Mouse (Mus musculus) stomach, embryonic 15.5 days (tissue): ENCODE data around the gene Tnfrsf22. TPM values are rescaled to one million over a fixed set of nuclear protein-coding genes. Genes with fewer than 3 reads are reported as not detected.
A peak's percentile ranks its signal among the peaks of the same experiment; 100 is the strongest.

ENCODE experiments used
- ATAC-seq: fragments of 200-750 bp; cut with Nextera tagmentation; 2 replicates; pipeline ENCODE4 v1.8.0; 2017; ENCODE audit warnings: low read depth, moderate number of reproducible peaks, moderate TSS enrichment; ENCODE audit not compliant: insufficient read depth, low FRiP score
- H3K27ac ChIP-seq: fragments of 300-500 bp; sonication (generic); 2 replicates; pipeline ENCODE4 v1.5.1; 2015; ENCODE audit warnings: mild to moderate bottlenecking, inconsistent platforms
- H3K27me3 ChIP-seq: fragments of 300-500 bp; sonication (generic); replicated peaks from 2 replicates; pipeline ENCODE4 v1.6.1; 2015; ENCODE audit warnings: inconsistent platforms
- H3K36me3 ChIP-seq: fragments of 300-500 bp; sonication (generic); 2 replicates; pipeline ENCODE4 v1.6.1; 2015; ENCODE audit warnings: inconsistent platforms
- H3K4me1 ChIP-seq: fragments of 300-500 bp; sonication (generic); 2 replicates; pipeline ENCODE4 v1.6.1; 2015; ENCODE audit warnings: inconsistent platforms
- H3K4me2 ChIP-seq: fragments of 300-500 bp; sonication (generic); 2 replicates; pipeline ENCODE4 v1.6.1; 2015; ENCODE audit warnings: mild to moderate bottlenecking, inconsistent platforms
- H3K4me3 ChIP-seq: fragments of 300-500 bp; sonication (generic); replicated peaks from 2 replicates; pipeline ENCODE4 v1.5.1; 2015; ENCODE audit warnings: inconsistent platforms
- H3K9ac ChIP-seq: fragments of 300-500 bp; sonication (generic); 2 replicates; pipeline ENCODE4 v1.6.1; 2015; ENCODE audit warnings: inconsistent platforms
- H3K9me3 ChIP-seq: fragments of 300-500 bp; sonication (generic); 2 replicates; pipeline ENCODE4 v1.6.1; 2016; ENCODE audit warnings: inconsistent platforms
- WGBS: fragments of 180-500 bp; shearing (Covaris S2); methylation state at CpG from one replicate; pipeline ENCODE4 v1.1.7; 2015; 5-methylcytosine and 5-hydroxymethylcytosine counted together
- polyA plus RNA-seq: library from polyadenylated mRNA; unstranded; fragments of >200 nt; fragmentation: Nextera tagmentation; extraction: Ambion mirVana; gene quantifications from 2 replicates; pipeline ENCODE4 v1.2.1, GENCODE M21; 2015

Gene Tnfrsf22
- polyA plus RNA-seq, 1 experiment from 2014 or later = 5.7 TPM

GRCm38 (mm10) chr7:143599428-143600230 lies 49.8 kb downstream of the Tnfrsf22 start, which contains the start of gene Cars:
Gene Cars, minus strand, starts transcription at chr7:143600090.
- peak within 1 kb of the TSS; percentile 96 for H3K4me3 ChIP-seq
- no peaks in the 10 kb centered on the region for H3K27me3 ChIP-seq
- WGBS = under 1% methylated on average over 35 of the region's 35 CpGs
- peak within 1 kb of the TSS; percentile 88 for H3K4me2 ChIP-seq
- peak within 1 kb of the TSS; percentile 54; the same call in 1 of the 2 replicates for H3K27ac ChIP-seq
- ATAC-seq = peak; percentile 99
- peaks cover 18% of the 10 kb centered on the region for H3K4me1 ChIP-seq
- peak within 1 kb of the TSS; percentile 87 for H3K9ac ChIP-seq
- no peaks in the 10 kb centered on the region for H3K9me3 ChIP-seq
- H3K36me3 ChIP-seq = no peaks in the 10 kb centered on the region

- Histone ChIP-seq H3K36me3 (no peaks in the 10 kb centered on the region), H3K4me3 (no peak overlapping the region), H3K4me2 (no peak overlapping the region), H3K27me3 (no peaks in the 10 kb centered on the region), H3K4me1 (peaks cover 20% of the 10 kb centered on the region), H3K27ac (no peak overlapping the region), H3K9me3 (no peaks in the 10 kb centered on the region), H3K9ac (no peak overlapping the region)
- no peak for ATAC-seq
- 66% methylated on average over 5 of the region's 5 CpGs for WGBS
Measured at GRCm38 (mm10) chr7:143594865-143595264, 54.6 kb downstream of the Tnfrsf22 start.

GRCm38 (mm10) chr7:143592255-143592654 lies 57.2 kb downstream of the Tnfrsf22 start:
- no peak for ATAC-seq
- Histone ChIP-seq H3K9me3 (no peaks in the 10 kb centered on the region), H3K9ac (no peak overlapping the region), H3K4me2 (no peak overlapping the region), H3K4me1 (peaks cover 6% of the 10 kb centered on the region; the same call in 1 of the 2 replicates), H3K4me3 (no peak overlapping the region), H3K27ac (no peak overlapping the region), H3K27me3 (no peaks in the 10 kb centered on the region), H3K36me3 (peaks cover 9% of the 10 kb centered on the region)
- WGBS = 78% methylated on average over 10 of the region's 10 CpGs

GRCm38 (mm10) chr7:143588006-143588405 lies 61.5 kb downstream of the Tnfrsf22 start:
- H3K9me3 ChIP-seq = no peaks in the 10 kb centered on the region
- H3K36me3 ChIP-seq = peaks cover 39% of the 10 kb centered on the region
- no peak overlapping the region for H3K9ac ChIP-seq
- no peak overlapping the region for H3K4me2 ChIP-seq
- WGBS = 88% methylated on average over 4 of the region's 4 CpGs
- no peak for ATAC-seq
- H3K4me1 ChIP-seq = no peaks in the 10 kb centered on the region
- no peak overlapping the region for H3K27ac ChIP-seq
- no peaks in the 10 kb centered on the region for H3K27me3 ChIP-seq
- H3K4me3 ChIP-seq = no peak overlapping the region

GRCm38 (mm10) chr7:143587586-143587985 lies 61.9 kb downstream of the Tnfrsf22 start:
- Histone ChIP-seq H3K4me3 (no peak overlapping the region), H3K27ac (no peak overlapping the region), H3K9ac (no peak overlapping the region), H3K4me2 (no peak overlapping the region), H3K36me3 (peaks cover 41% of the 10 kb centered on the region), H3K27me3 (no peaks in the 10 kb centered on the region), H3K9me3 (no peaks in the 10 kb centered on the region), H3K4me1 (no peaks in the 10 kb centered on the region)
- WGBS = 86% methylated on average over 5 of the region's 5 CpGs
- ATAC-seq = no peak

Other genes starting within 250 kb of the Tnfrsf22 start
- 768 and 804 TPM in 2 replicates for gene Cdkn1c, start 188.6 kb downstream of the Tnfrsf22 start, polyA plus RNA-seq
- 9.2 and 11.7 TPM in 2 replicates for gene Slc22a18, start 175.9 kb downstream of the Tnfrsf22 start, polyA plus RNA-seq
- gene Phlda2, start 146.5 kb downstream of the Tnfrsf22 start, polyA plus RNA-seq = 11.5 and 13.7 TPM in 2 replicates
- 185 and 205 TPM in 2 replicates for gene Nap1l4, start 100.6 kb downstream of the Tnfrsf22 start, polyA plus RNA-seq
- gene Cars, start 49.6 kb downstream of the Tnfrsf22 start, polyA plus RNA-seq = 67.5 and 73.2 TPM in 2 replicates
- 0.32 and 0.48 TPM in 2 replicates for gene Tnfrsf26, start 20.9 kb downstream of the Tnfrsf22 start, polyA plus RNA-seq
- gene Tnfrsf23, start 36.2 kb upstream of the Tnfrsf22 start, polyA plus RNA-seq = 1.9 and 3.4 TPM in 2 replicates
- gene Osbpl5, start 107.3 kb upstream of the Tnfrsf22 start, polyA plus RNA-seq = 34.4 and 36.5 TPM in 2 replicates
- not detected in 2 replicates for gene Mrgprg, start 117.3 kb upstream of the Tnfrsf22 start, polyA plus RNA-seq
- 0.90 and 1.6 TPM in 2 replicates for gene Mrgpre, start 134.8 kb upstream of the Tnfrsf22 start, polyA plus RNA-seq
- 9.8 and 12.3 TPM in 2 replicates for gene Nadsyn1, start 173.2 kb upstream of the Tnfrsf22 start, polyA plus RNA-seq
- 49.9 and 51.1 TPM in 2 replicates for gene Dhcr7, start 173.5 kb upstream of the Tnfrsf22 start, polyA plus RNA-seq
- not detected in 2 replicates for gene Gm498, start 217.2 kb upstream of the Tnfrsf22 start, polyA plus RNA-seq